Mouse (Mus musculus) midbrain, postnatal 0 days (tissue): ENCODE data around the gene Cadm3. TPM values are rescaled to one million over a fixed set of nuclear protein-coding genes. Genes with fewer than 3 reads are reported as not detected.
A peak's percentile ranks its signal among the peaks of the same experiment; 100 is the strongest.

Source experiments
- ATAC-seq: fragments of 200-750 bp; cut with Nextera tagmentation; 2 replicates; pipeline ENCODE4 v1.8.0; 2017; ENCODE audit warnings: moderate number of reproducible peaks, mild to moderate bottlenecking, moderate TSS enrichment, moderate library complexity; ENCODE audit not compliant: low FRiP score
- DNase-seq: peaks from one replicate; pipeline ENCODE4 v3.0.0-alpha.2; 2015; ENCODE audit warnings: low spot score
- H3K27ac ChIP-seq: fragments of 300-500 bp; sonication (generic); 2 replicates; pipeline ENCODE4 v1.5.1; 2014; ENCODE audit warnings: low read depth, mild to moderate bottlenecking, low read length, mixed read lengths
- H3K27me3 ChIP-seq: fragments of 300-500 bp; sonication (generic); 2 replicates; pipeline ENCODE4 v1.6.1; 2014; ENCODE audit warnings: low read length, control low read depth, mixed read lengths; ENCODE audit not compliant: insufficient read depth
- H3K36me3 ChIP-seq: fragments of 300-500 bp; sonication (generic); 2 replicates; pipeline ENCODE4 v1.6.1; 2014; ENCODE audit warnings: low read length, control low read depth, mixed read lengths; ENCODE audit not compliant: insufficient read depth
- H3K4me1 ChIP-seq: fragments of 300-500 bp; sonication (generic); 2 replicates; pipeline ENCODE4 v1.6.1; 2014; ENCODE audit warnings: mild to moderate bottlenecking, control low read depth, antibody characterized with exemption, low read length, mixed read lengths; ENCODE audit not compliant: insufficient read depth
- H3K4me2 ChIP-seq: fragments of 300-500 bp; sonication (generic); 2 replicates; pipeline ENCODE4 v1.6.1; 2014; ENCODE audit warnings: low read depth, mild to moderate bottlenecking, low read length, mixed read lengths; ENCODE audit not compliant: poor library complexity, severe bottlenecking
- H3K4me3 ChIP-seq: fragments of 300-500 bp; sonication (generic); 2 replicates; pipeline ENCODE4 v1.5.1; 2014; ENCODE audit warnings: low read depth, mild to moderate bottlenecking, low read length, moderate library complexity
- H3K9ac ChIP-seq: fragments of 300-500 bp; sonication (generic); replicated peaks from 2 replicates; pipeline ENCODE4 v1.6.1; 2014; ENCODE audit warnings: mild to moderate bottlenecking, low read length, moderate library complexity, mixed read lengths; ENCODE audit not compliant: poor library complexity, severe bottlenecking
- H3K9me3 ChIP-seq: fragments of 300-500 bp; sonication (generic); 2 replicates; pipeline ENCODE4 v1.6.1; 2016; ENCODE audit warnings: low read length, control low read depth
- CTCF ChIP-seq: IDR thresholded peaks from 2 replicates; pipeline ENCODE4 v1.5.1; 2016; ENCODE audit warnings: antibody characterized with exemption, mild to moderate bottlenecking
- WGBS: fragments of 180-500 bp; shearing (Covaris S2); extraction: QIAGEN DNeasy Blood & Tissue Kit; methylation state at CpG from one replicate; pipeline ENCODE4 v1.1.7; 2014; 5-methylcytosine and 5-hydroxymethylcytosine counted together
- polyA plus RNA-seq: library from polyadenylated mRNA; unstranded; fragments of >200 nt; fragmentation: Nextera tagmentation; extraction: Ambion mirVana; gene quantifications from 2 replicates; pipeline ENCODE4 v1.2.1, GENCODE M21; 2015
- total RNA-seq: library from RNA; depleted of rRNA; stranded (reverse); fragments of >200 nt; gene quantifications from 2 replicates; pipeline ENCODE4 v1.2.3, GENCODE M21; 2014

Gene Cadm3
- total and polyA plus RNA-seq, 2 experiments from 2014 or later = 60.8 to 554 TPM

DNA sequence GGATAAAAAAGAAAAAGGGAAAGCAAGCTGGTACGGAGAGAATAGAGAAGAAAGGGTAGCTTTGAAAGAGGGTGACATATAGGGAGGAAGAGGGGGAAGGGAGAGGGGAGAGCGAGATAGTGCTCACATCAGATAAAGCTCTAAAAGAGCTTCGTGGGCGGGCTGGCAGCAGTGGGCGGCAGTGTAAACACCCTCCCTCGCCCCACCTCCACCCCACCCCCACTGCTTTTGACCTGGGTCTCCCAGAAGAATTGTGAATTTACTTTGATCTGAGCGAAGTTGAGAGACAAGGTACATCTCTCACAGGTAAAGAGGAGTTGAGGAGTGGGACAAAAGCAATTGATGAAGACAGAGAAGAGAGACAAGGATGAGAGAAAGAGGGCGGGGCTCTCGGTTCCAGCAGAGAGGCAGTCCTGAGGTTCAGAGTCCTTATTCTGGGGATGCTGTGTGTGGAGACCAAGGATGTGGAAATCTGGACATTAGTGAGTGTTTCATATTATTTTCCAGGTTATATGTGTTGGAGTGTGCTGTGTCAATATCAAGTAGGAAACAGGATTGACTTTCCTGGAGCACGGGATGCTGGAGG lies 17.0 kb downstream of the Cadm3 start, which contains the start of gene Aim2:
Gene Aim2 (plus strand): TSS at position 508 of the 586 bp plus-strand sequence.
- H3K36me3 ChIP-seq = peaks cover 14% of the 10 kb centered on the region; the same call in 1 of the 2 replicates
- ATAC-seq (0 out of 2 replicates have a peak, but pooled peaks have one; percentile 8), DNase-seq (no peak)
- H3K9me3 ChIP-seq = no peaks in the 10 kb centered on the region
- H3K4me1 ChIP-seq = peaks cover 6% of the 10 kb centered on the region; the same call in 1 of the 2 replicates
- WGBS = 8% methylated on average over 10 of the region's 10 CpGs
- no peak within 1 kb of the TSS for H3K4me3 ChIP-seq
- H3K9ac ChIP-seq = no peak within 1 kb of the TSS
- TF ChIP-seq CTCF = no peak
- peak within 1 kb of the TSS; percentile 20 for H3K4me2 ChIP-seq
- no peak within 1 kb of the TSS for H3K27ac ChIP-seq
- no peaks in the 10 kb centered on the region for H3K27me3 ChIP-seq

DNA sequence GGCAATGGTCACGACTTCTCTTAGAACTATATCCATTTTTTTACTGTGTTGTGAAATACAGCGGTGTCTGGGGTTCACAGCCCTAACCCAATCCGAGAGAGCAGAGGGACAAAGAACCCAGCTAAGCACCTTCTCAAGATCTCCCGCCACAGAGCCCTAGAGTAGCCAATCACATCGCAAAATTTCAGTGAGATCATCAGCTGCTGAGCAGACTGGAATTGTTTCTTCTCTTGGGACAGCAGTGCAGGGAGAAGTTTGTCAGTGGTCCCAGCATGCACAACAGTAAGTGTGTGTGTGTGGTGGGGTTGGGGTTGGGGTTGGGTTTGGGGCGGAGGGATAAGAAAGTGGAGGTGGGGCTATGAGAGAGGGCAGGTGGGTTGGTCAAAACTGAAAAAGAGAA lies 17.5 kb downstream of the Cadm3 start:
- DNase-seq = peak; percentile 69
- Histone ChIP-seq H3K4me2 (peak overlapping the region; percentile 20), H3K27me3 (no peaks in the 10 kb centered on the region), H3K36me3 (peaks cover 12% of the 10 kb centered on the region; the same call in 1 of the 2 replicates), H3K4me1 (peaks cover 6% of the 10 kb centered on the region; the same call in 1 of the 2 replicates), H3K9me3 (no peaks in the 10 kb centered on the region), H3K4me3 (no peak overlapping the region), H3K9ac (no peak overlapping the region), H3K27ac (no peak overlapping the region)
- TF ChIP-seq CTCF = no peak
- ATAC-seq = peak; percentile 72
- 4% methylated on average over 6 of the region's 6 CpGs for WGBS

- peaks cover 6% of the 10 kb centered on the region; the same call in 1 of the 2 replicates for H3K4me1 ChIP-seq
- no peak for TF ChIP-seq CTCF
- no peak overlapping the region for H3K4me2 ChIP-seq
- no peaks in the 10 kb centered on the region for H3K27me3 ChIP-seq
- no peaks in the 10 kb centered on the region for H3K9me3 ChIP-seq
- no peak for DNase-seq
- no peak overlapping the region for H3K9ac ChIP-seq
- WGBS = 48% methylated on average over 5 of the region's 5 CpGs
- peaks cover 18% of the 10 kb centered on the region for H3K36me3 ChIP-seq
- H3K27ac ChIP-seq = no peak overlapping the region
- no peak for ATAC-seq
- H3K4me3 ChIP-seq = no peak overlapping the region
Observed at GRCm38 (mm10) chr1:173349192-173349591, 18.3 kb downstream of the Cadm3 start.

DNA sequence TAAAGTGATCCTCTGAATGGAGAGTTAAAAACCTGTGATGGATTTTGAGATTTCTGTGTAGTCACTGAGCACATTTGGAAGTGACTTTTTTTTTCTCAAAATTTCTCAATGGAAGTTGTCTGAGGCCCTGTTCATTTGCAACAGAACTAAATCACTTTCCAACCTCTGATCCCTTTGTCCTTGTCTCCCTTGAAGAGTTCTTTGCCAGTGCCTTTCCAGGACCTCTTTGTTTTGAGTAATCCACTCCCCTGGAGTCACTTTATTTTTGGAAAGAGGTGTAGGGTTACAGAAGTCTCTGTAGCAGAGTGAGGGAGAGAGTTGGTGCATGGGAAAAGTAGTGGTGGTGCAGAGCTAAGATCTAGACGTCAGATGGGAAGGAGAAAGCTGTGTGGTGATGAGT lies 19.0 kb downstream of the Cadm3 start:
- peaks cover 24% of the 10 kb centered on the region for H3K36me3 ChIP-seq
- 12% methylated on average over 1 of the region's 1 CpGs for WGBS
- ATAC-seq = no peak

DNA sequence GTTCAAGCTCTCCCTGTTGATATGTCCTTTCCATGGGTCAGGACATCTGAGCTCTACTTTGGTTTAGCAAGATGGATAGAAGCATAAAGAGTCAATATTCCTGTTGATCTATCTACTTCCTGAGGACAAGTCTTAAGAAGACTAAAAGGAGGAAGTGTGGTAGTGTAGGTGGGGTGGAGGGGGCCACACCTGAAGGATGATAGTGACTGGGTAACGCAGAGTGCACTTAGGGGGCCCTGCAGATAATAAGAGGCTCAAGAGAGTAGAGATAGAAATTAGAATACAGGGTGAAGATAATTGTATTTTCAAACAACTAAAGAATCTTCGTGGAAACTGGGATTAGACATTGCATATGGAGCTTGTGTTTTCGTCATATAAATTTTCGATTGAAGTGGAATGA lies 22.4 kb downstream of the Cadm3 start:
- H3K4me3 ChIP-seq = no peak overlapping the region
- H3K27me3 ChIP-seq = no peaks in the 10 kb centered on the region
- H3K9ac ChIP-seq = no peak overlapping the region
- ATAC-seq (no peak), DNase-seq (no peak)
- 91% methylated on average over 4 of the region's 4 CpGs for WGBS
- peaks cover 3% of the 10 kb centered on the region; the same call in 1 of the 2 replicates for H3K4me1 ChIP-seq
- H3K9me3 ChIP-seq = no peaks in the 10 kb centered on the region
- no peak overlapping the region for H3K27ac ChIP-seq
- no peak for TF ChIP-seq CTCF
- no peak overlapping the region for H3K4me2 ChIP-seq
- H3K36me3 ChIP-seq = peaks cover 45% of the 10 kb centered on the region

More for the DNA sequence above, 19.0 kb downstream of the Cadm3 start:
- DNase-seq = no peak
- no peak for TF ChIP-seq CTCF
- Histone ChIP-seq H3K4me3 (no peak overlapping the region), H3K9me3 (no peaks in the 10 kb centered on the region), H3K4me2 (no peak overlapping the region), H3K9ac (no peak overlapping the region), H3K4me1 (peaks cover 6% of the 10 kb centered on the region; the same call in 1 of the 2 replicates), H3K27ac (no peak overlapping the region), H3K27me3 (no peaks in the 10 kb centered on the region)

GRCm38 (mm10) chr1:173343934-173344333 lies 23.6 kb downstream of the Cadm3 start:
- H3K9ac ChIP-seq = no peak overlapping the region
- no peaks in the 10 kb centered on the region for H3K4me1 ChIP-seq
- H3K27me3 ChIP-seq = no peaks in the 10 kb centered on the region
- no peak for ATAC-seq
- H3K27ac ChIP-seq = no peak overlapping the region
- no peaks in the 10 kb centered on the region for H3K9me3 ChIP-seq
- no peak for TF ChIP-seq CTCF
- no peak overlapping the region for H3K4me3 ChIP-seq
- 57% methylated on average over 3 of the region's 3 CpGs for WGBS
- peaks cover 48% of the 10 kb centered on the region for H3K36me3 ChIP-seq
- no peak for DNase-seq
- H3K4me2 ChIP-seq = no peak overlapping the region
